Mouse (Mus musculus): ENCODE measurements around the gene Rgl2.
"Not testable (repeated sequence)": the region's sequence is repeated elsewhere in the genome, so short reads cannot be mapped to it uniquely, and the experiment has no call there.

The Rgl2 gene

GRCm38 (mm10) chr17:33903911-33904651 lies 25.3 kb upstream of the Rgl2 start:
- in situ Hi-C loops (cut with MboI; ENCODE audit: low pct_unique_long_range_greater_than_20kb in 1 of 2, low sequenced_read_pairs in 2 of 2, unreplicated experiment in 1 of 2) = not testable (repeated sequence)

- in situ Hi-C loops (cut with MboI; ENCODE audit: low pct_unique_long_range_greater_than_20kb in 1 of 2, low sequenced_read_pairs in 2 of 2, unreplicated experiment in 1 of 2) = not testable (repeated sequence)
Observed at GRCm38 (mm10) chr17:33904835-33905234, 24.5 kb upstream of the Rgl2 start, which contains the start of gene Platr17. Gene Platr17 (plus strand): TSS chr17:33905135.

GRCm38 (mm10) chr17:33908331-33909076 lies 20.8 kb upstream of the Rgl2 start:
- in situ Hi-C loops (cut with MboI; ENCODE audit: low pct_unique_long_range_greater_than_20kb in 1 of 2, low sequenced_read_pairs in 2 of 2, unreplicated experiment in 1 of 2) = no loop called here

GRCm38 (mm10) chr17:33909077-33909868 lies 20.1 kb upstream of the Rgl2 start, which contains the start of gene Daxx:
Gene Daxx (plus strand): TSS chr17:33909414.
- in situ Hi-C loops (cut with MboI; ENCODE audit: low pct_unique_long_range_greater_than_20kb in 1 of 2, low sequenced_read_pairs in 2 of 2, unreplicated experiment in 1 of 2) = no loop called here

- in situ Hi-C loops (cut with MboI; ENCODE audit: low pct_unique_long_range_greater_than_20kb in 1 of 2, low sequenced_read_pairs in 2 of 2, unreplicated experiment in 1 of 2) = no loop called here
Observed at GRCm38 (mm10) chr17:33909869-33910250, 19.5 kb upstream of the Rgl2 start.

GRCm38 (mm10) chr17:33910346-33911051 lies 18.8 kb upstream of the Rgl2 start:
- in situ Hi-C loops (cut with MboI; ENCODE audit: low pct_unique_long_range_greater_than_20kb in 1 of 2, low sequenced_read_pairs in 2 of 2, unreplicated experiment in 1 of 2) = no loop called here

- in situ Hi-C loops (cut with MboI; ENCODE audit: low pct_unique_long_range_greater_than_20kb in 1 of 2, low sequenced_read_pairs in 2 of 2, unreplicated experiment in 1 of 2) = no loop called here
Observed at GRCm38 (mm10) chr17:33911052-33911812, 18.1 kb upstream of the Rgl2 start.

GRCm38 (mm10) chr17:33911813-33912414 lies 17.4 kb upstream of the Rgl2 start:
- in situ Hi-C loops (cut with MboI; ENCODE audit: low pct_unique_long_range_greater_than_20kb in 1 of 2, low sequenced_read_pairs in 2 of 2, unreplicated experiment in 1 of 2) = no loop called here

- in situ Hi-C loops (cut with MboI; ENCODE audit: low pct_unique_long_range_greater_than_20kb in 1 of 2, low sequenced_read_pairs in 2 of 2, unreplicated experiment in 1 of 2) = no loop called here
Observed at GRCm38 (mm10) chr17:33913264-33913663, 16.1 kb upstream of the Rgl2 start.

GRCm38 (mm10) chr17:33913905-33914304 lies 15.4 kb upstream of the Rgl2 start:
- in situ Hi-C loops (cut with MboI; ENCODE audit: low pct_unique_long_range_greater_than_20kb in 1 of 2, low sequenced_read_pairs in 2 of 2, unreplicated experiment in 1 of 2) = no loop called here

- in situ Hi-C loops (cut with MboI; ENCODE audit: low pct_unique_long_range_greater_than_20kb in 1 of 2, low sequenced_read_pairs in 2 of 2, unreplicated experiment in 1 of 2) = no loop called here
Observed at GRCm38 (mm10) chr17:33914969-33915391, 14.4 kb upstream of the Rgl2 start.

GRCm38 (mm10) chr17:33915671-33916250 lies 13.6 kb upstream of the Rgl2 start, which contains the start of the genes Tapbp and Zbtb22:
Gene Tapbp (plus strand): TSS chr17:33915899.
Gene Zbtb22 (plus strand): TSS chr17:33915904.
- in situ Hi-C loops (cut with MboI; ENCODE audit: low pct_unique_long_range_greater_than_20kb in 1 of 2, low sequenced_read_pairs in 2 of 2, unreplicated experiment in 1 of 2) = no loop called here

- in situ Hi-C loops (cut with MboI; ENCODE audit: low pct_unique_long_range_greater_than_20kb in 1 of 2, low sequenced_read_pairs in 2 of 2, unreplicated experiment in 1 of 2) = no loop called here
Observed at GRCm38 (mm10) chr17:33916294-33916693, 13.0 kb upstream of the Rgl2 start.

- in situ Hi-C loops (cut with MboI; ENCODE audit: low pct_unique_long_range_greater_than_20kb in 1 of 2, low sequenced_read_pairs in 2 of 2, unreplicated experiment in 1 of 2) = no loop called here
Observed at GRCm38 (mm10) chr17:33916847-33917655, 12.3 kb upstream of the Rgl2 start.

GRCm38 (mm10) chr17:33917656-33918292 lies 11.6 kb upstream of the Rgl2 start:
- in situ Hi-C loops (cut with MboI; ENCODE audit: low pct_unique_long_range_greater_than_20kb in 1 of 2, low sequenced_read_pairs in 2 of 2, unreplicated experiment in 1 of 2) = no loop called here

Measured in mouse embryonic stem cell (cell line).